26 mouse cellular contexts compared by ENCODE assay signal in the genomic region with DNA sequence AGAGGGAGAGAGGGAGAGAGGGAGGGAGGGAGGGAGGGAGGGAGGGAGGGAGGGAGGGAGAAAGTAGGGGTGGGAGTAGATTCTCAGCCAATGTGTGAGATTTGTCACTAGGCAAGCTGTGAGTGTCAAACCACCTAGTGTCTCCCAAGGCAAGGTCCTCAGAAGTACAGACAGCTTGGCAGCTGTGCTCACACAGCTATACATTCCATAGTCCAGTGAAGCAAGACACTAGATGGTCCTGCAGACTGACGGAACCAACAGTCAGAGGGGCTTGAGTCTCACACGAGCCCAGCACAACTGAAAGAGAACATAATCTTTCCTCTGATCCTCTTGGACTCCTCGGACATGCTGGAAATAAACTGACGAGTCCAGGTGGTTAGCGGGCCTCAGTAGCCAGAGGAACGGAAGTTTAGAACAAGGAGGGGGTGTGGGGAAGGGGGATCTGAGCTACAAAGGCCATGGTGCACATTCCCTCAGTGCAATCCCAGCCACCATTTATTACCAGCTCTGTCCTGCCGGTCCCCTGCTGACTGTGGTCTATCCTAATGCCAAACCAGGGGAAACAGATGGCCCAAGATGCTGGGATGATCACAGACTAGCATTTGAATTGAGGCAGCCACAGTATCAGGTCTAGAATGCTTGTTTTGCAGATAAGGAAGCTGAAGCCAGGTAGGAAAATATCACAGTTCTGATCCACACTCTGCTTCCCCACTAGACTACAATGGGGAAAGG. TPM values are rescaled to one million over a fixed set of nuclear protein-coding genes. Genes with fewer than 3 reads are reported as not detected.
DNase-seq lines count a peak whose midpoint lies in the region; ATAC-seq and TF ChIP-seq lines count a peak whose summit lies in the region.
"Had no signal": no experiment of that assay in that cellular context is flagged by ENCODE, and none has a peak within 500 bp of the region (broad histone marks: within the 10 kb centered on the region; RNA-seq: fewer than 3 reads in every experiment).

No protein-coding gene starts in this region.

- no peak for DNase-seq in kidney, postnatal 0 days (ENCODE audit: low spot score)
- no peak for DNase-seq in kidney, adult 9 months
- peak; percentile 60 for DNase-seq in cerebellum, adult 11 months
- DNase-seq in cerebellum, adult 2 months, result peak; percentile 63 to 82
- DNase-seq in cerebellum, postnatal 25 days, result peak; percentile 63 to 71
- DNase-seq in gastrocnemius, postnatal 25 days, result no peak
- DNase-seq in layer of hippocampus, postnatal 10 days (ENCODE audit: low spot score in 2 of 2), result no peak
- DNase-seq: adrenal gland, adult 2 months; embryo, embryonic 11 days; gastrocnemius, postnatal 10 days; heart, adult 11 months; kidney, postnatal 10 days; liver; right cerebral cortex, postnatal 25 days; spleen, adult 18-20 months; thymus, postnatal 25 days had no signal

- TF ChIP-seq POLR2A in cerebellum, adult 2 months (IDR thresholded peaks at IDR 0.05; ENCODE audit: borderline replicate concordance, insufficient read depth, low read length), result no peak

- no peaks in the 10 kb centered on the region for H3K27me3 ChIP-seq in kidney, postnatal 0 days (ENCODE audit: insufficient read depth, low read length)
- H3K27me3 ChIP-seq in cerebellum, adult 2 months (ENCODE audit: control insufficient read depth, insufficient read depth, low read length), result no peaks in the 10 kb centered on the region
- H3K27me3 ChIP-seq: embryonic facial prominence, embryonic 15.5 days; forebrain, embryonic 15.5 days; liver, embryonic 15.5 days; midbrain, embryonic 15.5 days; neural tube, embryonic 12.5 days had no signal

- peak; percentile 74; the same call in 1 of the 2 replicates for ATAC-seq in kidney, postnatal 0 days (replicated peaks; ENCODE audit: low FRiP score, low read depth)
- ATAC-seq: forebrain, embryonic 15.5 days; hindbrain, embryonic 16.5 days; intestine, postnatal 0 days; midbrain, embryonic 15.5 days had no signal

- H3K4me2 ChIP-seq in kidney, postnatal 0 days (ENCODE audit: low read length), result no peak overlapping the region; the same call in 1 of the 2 replicates
- H3K4me2 ChIP-seq: embryonic facial prominence, embryonic 15.5 days; forebrain, embryonic 15.5 days; heart, embryonic 11.5 days; liver, embryonic 15.5 days; midbrain, embryonic 15.5 days; neural tube, embryonic 12.5 days had no signal

- no peaks in the 10 kb centered on the region for H3K36me3 ChIP-seq in kidney, postnatal 0 days (ENCODE audit: insufficient read depth, low read length)
- H3K36me3 ChIP-seq: embryonic facial prominence, embryonic 15.5 days; forebrain, embryonic 15.5 days; hindbrain, embryonic 10.5 days; liver, embryonic 15.5 days; midbrain, embryonic 15.5 days; neural tube, embryonic 12.5 days had no signal

- H3K4me1 ChIP-seq in kidney, postnatal 0 days (replicated peaks; ENCODE audit: insufficient read depth, low read length), result no peaks in the 10 kb centered on the region
- H3K4me1 ChIP-seq in cerebellum, adult 2 months (ENCODE audit: control insufficient read depth, insufficient read depth, low read length), result peaks cover 34% of the 10 kb centered on the region

- no peaks in the 10 kb centered on the region for H3K9me3 ChIP-seq in kidney, postnatal 0 days (replicated peaks; ENCODE audit: low read length)
- H3K9me3 ChIP-seq: forebrain, embryonic 15.5 days; liver, embryonic 15.5 days; midbrain, embryonic 15.5 days; neural tube, embryonic 12.5 days had no signal

- no peak overlapping the region for H3K9ac ChIP-seq in kidney, postnatal 0 days (ENCODE audit: low read depth, low read length)
- H3K9ac ChIP-seq: embryonic facial prominence, embryonic 15.5 days; forebrain, embryonic 15.5 days; liver, embryonic 15.5 days; midbrain, embryonic 15.5 days; neural tube, embryonic 12.5 days had no signal

- 13% methylated on average over 7 of the region's 7 CpGs for WGBS in kidney, postnatal 0 days
- WGBS in cerebellum, adult 2 months, result 19% methylated on average over 7 of the region's 7 CpGs

- TF ChIP-seq CTCF in kidney, postnatal 0 days (IDR thresholded peaks at IDR 0.05; ENCODE audit: low read depth), result no peak
- no peak for TF ChIP-seq CTCF in cerebellum, adult 2 months (IDR thresholded peaks at IDR 0.05; ENCODE audit: borderline replicate concordance, insufficient read depth, low read depth, low read length)

- H3K27ac ChIP-seq in kidney, postnatal 0 days, result no peak overlapping the region
- peak overlapping the region; percentile 91 for H3K27ac ChIP-seq in cerebellum, adult 2 months (ENCODE audit: insufficient read depth, low read length)
- H3K27ac ChIP-seq: embryonic facial prominence, embryonic 15.5 days; forebrain, embryonic 15.5 days; hindbrain, embryonic 10.5 days; liver, embryonic 15.5 days; macrophage; midbrain, embryonic 15.5 days; neural tube, embryonic 12.5 days had no signal

- no peak overlapping the region for H3K4me3 ChIP-seq in kidney, postnatal 0 days (replicated peaks; ENCODE audit: low read depth, low read length)
- H3K4me3 ChIP-seq in cerebellum, adult 2 months (replicated peaks; ENCODE audit: insufficient read depth, low read depth, low read length), result no peak overlapping the region
- H3K4me3 ChIP-seq: embryonic facial prominence, embryonic 15.5 days; forebrain, embryonic 15.5 days; hindbrain, embryonic 10.5 days; liver, embryonic 15.5 days; midbrain, embryonic 15.5 days; neural tube, embryonic 12.5 days had no signal

RNA-seq across cellular contexts. Expression of gene Bdh1, which starts 55.0 kb away (rescaled TPM):
- 79.7 and 88.8 TPM in 2 replicates for polyA plus RNA-seq in kidney, postnatal 0 days (2015; fragmentation: Nextera tagmentation; extraction: Ambion mirVana)
- polyA plus RNA-seq in cerebellum, adult 2 months (2012; rRNA removed), result 186 and 197 TPM in 2 replicates
- total RNA-seq in gastrocnemius, postnatal 25 days (2021), result 10 to 100 TPM in 1 of 2 experiments, 1 to 10 TPM in 1; 4.7 to 13.8 TPM
- total RNA-seq in layer of hippocampus, postnatal 10 days (2021), result 100 to 1,000 TPM; 261 to 306 TPM

Comparison
In these comparisons a context has a peak if more than half of its experiments do, and no peak if none do; other contexts are left out.
1. DNase-seq: peak in cerebellum, adult 11 months (single experiment), cerebellum, adult 2 months (2 of 2) and cerebellum, postnatal 25 days (2 of 2); none in kidney, postnatal 0 days (single experiment), kidney, adult 9 months (single experiment), gastrocnemius, postnatal 25 days (single experiment) and layer of hippocampus, postnatal 10 days (0 of 2).
2. RNA of gene Bdh1, which starts 55.0 kb away (total RNA-seq): 261 to 306 TPM in layer of hippocampus, postnatal 10 days; 4.7 to 13.8 TPM in gastrocnemius, postnatal 25 days; every median in the first group is over 10 times any median in the second.